Mouse (Mus musculus): ENCODE results near the gene Klhl2.

The Klhl2 gene

DNA sequence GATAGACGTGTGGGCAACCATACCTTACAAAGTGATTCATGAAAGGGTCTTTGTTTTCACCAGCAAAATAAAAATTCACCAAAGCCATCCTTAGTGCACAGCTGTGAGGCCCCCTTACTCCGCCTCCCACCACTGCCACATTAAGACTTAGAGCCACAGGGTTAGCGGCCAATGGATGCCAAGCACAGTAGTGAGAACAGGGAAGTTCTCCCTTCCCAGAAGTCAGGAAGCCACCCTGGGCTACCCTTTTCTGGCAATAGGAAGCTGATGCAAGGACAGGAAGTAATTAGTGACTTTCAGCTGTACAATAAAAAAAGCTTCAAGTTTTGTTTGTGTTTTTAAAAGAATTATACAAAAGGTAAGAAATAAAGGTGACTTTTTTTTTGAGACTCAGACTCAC lies 18.2 kb downstream of the Klhl2 start:
- no peak for DNase-seq (ENCODE audit: low spot score in 2 of 2)

DNA sequence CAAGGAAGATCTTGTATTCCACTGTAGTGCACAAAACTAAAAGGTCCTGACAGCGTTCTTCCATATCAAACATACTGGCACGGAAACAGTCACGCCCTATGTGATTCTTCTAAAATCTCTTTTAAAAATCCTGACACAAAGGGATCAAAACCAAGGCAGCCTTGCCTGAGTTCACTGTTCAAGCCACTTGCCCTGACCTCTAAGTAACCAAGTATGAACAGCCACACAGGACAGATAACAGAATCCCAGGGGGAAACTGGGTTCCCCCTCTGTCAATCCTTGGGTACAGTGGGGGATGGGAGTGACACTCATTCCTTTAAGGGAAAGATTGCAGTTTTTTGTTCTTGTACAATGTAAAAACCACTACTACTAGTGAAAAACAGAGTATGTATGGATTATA lies 19.9 kb downstream of the Klhl2 start:
- no peak for DNase-seq (ENCODE audit: low spot score in 2 of 2)

DNA sequence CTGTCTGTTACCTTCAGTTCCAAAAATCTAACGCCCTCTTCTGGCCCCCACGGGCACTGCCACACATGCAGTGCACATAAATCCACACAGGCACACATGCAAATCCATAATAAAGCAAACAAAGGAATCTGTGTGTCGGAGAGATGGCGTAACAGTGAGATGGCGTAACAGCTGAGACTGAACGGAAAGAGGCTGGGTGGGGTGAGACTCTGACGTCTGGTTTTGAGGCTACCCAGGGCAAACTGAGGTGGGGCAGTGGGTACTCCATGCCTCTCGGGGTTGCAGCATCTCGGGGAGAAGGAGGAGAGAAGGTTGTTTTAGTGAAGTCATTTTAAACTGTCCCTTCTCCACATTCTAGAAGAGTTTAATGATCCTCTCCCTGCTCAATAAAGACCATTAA lies 20.4 kb downstream of the Klhl2 start:
- no peak for DNase-seq (ENCODE audit: low spot score in 2 of 2)

DNA sequence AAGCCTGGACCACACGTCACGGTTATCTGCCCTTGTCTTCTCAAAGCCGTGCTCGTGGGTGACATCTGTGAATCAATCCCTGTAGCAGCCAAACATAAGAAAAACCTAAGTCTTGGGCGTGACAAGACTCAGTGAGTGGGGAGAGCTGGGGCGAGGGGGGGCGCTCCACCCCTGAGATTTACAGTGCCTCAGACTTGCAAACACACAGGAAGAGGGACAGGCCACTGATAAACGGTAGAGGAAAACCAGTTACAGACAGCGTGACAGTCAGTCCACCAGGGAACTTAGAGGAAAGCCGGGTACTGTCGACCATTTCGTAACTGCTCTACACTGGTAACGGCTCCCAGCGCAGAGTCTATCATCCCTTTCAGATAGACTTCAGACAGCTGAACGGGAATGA lies 21.4 kb downstream of the Klhl2 start:
- no peak for DNase-seq (ENCODE audit: low spot score in 2 of 2)

DNA sequence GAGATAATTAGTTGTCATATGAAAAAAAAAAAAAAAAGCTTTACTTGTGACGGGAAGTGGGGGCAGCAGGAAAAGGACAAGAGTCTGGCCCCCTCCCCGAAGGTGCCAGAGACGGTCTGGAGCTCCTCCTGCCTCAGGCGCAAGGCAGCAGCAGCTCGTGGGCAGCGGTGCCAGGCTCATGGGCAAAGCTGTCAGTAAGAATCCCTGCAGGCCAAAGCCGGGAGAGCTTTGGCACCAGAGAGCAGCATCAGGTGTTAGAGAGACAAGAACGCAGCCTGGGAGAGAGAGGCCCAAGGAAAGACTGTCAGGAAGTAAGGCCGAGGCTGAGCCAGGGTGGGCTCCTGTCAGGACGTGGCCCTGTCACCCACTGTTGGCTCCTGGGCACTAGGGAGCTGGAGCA lies 22.5 kb downstream of the Klhl2 start:
- DNase-seq (ENCODE audit: low spot score in 2 of 2), result no peak

DNA sequence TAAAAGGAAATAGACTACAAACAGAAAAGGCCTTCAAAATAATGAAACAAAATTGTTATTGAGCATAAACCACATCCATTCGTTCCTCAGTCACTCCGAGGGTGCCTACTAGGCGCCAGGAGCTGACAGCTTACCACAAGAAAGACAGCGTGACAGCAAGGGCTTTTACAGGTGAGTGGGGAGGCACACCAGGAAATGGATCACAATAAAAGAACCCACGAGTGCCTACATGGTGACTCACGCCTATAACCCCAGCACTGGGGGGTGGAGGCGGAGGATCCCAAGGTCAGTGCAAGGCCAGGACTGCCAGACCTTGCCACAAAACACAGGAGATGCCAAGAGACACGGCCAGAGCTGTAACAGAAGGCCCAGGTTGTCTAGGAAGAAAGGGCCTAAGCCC lies 23.4 kb downstream of the Klhl2 start:
- DNase-seq (ENCODE audit: low spot score in 2 of 2), result no peak

DNA sequence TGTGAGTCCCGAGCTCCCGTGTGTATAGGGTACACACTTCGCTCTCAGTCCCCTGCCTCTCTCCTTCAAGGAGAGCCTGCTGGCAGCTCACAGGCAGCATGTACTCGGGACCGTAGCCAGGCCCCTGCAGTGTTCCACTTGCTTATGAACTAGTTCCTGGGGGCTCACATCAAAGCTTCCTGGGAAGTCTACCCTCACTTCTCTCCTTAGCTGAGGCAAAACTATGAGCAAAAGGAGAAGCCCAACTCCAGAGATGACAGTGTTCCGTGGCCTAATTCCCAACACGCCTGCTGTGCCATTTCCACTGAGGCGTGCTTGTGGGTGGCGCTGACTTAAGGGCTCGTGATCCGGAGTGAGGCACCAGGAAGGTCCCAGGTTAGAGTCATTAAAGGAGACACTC lies 25.9 kb downstream of the Klhl2 start:
- DNase-seq (ENCODE audit: low spot score in 2 of 2), result no peak

DNA sequence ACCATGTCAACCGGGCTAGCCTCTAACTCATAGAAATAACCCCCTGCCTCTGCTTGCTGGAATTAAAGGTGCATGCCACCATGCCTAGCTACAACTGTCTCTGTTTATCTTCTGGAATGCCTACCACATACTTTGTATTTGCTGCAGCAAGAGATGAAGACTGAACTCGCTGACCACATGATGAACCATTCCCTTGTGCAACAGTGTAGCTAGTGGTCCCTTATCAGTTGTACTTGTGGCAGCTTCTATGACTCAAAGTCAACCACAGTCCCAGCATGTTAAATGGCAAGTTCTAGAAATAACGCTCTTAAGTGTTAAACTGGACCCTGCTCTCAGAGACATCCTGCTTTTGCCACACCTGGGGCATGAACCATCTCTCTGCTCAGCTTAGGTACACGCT lies 28.9 kb downstream of the Klhl2 start:
- no peak for DNase-seq (ENCODE audit: low spot score in 2 of 2)

DNA sequence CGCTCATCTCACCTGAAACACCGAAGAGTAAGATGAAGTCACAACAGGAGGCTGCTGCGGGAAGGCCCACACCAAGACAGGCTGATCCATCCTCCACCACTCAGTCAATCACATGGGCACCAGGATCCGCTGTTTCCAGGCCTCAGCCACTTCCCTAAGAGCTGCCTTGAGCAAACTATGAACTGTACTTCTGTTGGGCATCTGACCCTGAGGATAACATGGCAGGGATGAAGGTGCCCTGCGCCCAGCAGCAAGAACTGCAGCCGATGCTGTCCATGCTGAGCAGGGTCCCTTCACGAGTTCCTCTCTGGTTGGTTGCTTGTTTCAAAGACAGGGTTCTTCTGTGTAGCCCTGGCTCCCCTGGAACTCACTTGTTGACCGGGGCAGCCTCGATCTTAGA lies 38.0 kb downstream of the Klhl2 start:
- DNase-seq (ENCODE audit: low spot score in 2 of 2), result no peak

DNA sequence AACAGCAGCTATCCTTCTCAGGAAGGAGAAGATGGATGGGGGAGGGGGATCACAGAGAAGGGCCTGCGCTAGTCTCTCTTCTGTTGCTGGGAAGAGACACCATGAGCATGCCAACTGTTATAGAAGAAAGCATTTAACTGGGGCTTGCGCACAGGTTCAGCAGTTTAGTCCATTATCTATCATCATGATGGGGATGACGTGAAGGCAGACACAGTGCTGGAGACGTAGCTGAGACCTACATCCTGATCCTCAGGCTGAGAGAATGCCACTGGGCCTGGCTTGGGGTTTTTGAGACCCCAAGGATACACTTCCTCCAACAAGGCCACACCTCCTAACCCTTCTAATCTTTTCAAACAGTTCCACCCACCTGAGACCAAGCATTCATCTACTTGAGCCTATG lies 38.7 kb downstream of the Klhl2 start:
- DNase-seq (ENCODE audit: low spot score in 2 of 2), result no peak

DNA sequence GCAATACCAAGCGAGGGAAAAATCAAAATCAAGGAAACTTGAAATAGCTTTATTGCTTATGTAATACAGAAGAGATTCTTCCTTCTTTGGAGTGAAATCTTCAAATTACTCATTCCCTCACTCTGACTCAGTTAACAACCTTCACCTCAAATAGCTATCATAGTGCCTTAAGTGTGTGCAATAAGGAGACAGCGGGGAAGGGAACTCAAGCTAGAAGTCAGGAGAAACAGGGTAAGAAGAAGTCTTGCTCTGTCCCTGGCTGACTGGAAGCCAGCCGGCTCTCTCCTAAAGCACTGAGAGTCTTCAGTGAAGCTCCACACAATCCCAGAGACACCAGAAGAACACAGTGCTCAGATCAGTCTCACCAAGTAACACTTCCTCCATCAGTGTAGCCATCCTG lies 43.3 kb downstream of the Klhl2 start:
- no peak for DNase-seq (ENCODE audit: low spot score in 2 of 2)

DNA sequence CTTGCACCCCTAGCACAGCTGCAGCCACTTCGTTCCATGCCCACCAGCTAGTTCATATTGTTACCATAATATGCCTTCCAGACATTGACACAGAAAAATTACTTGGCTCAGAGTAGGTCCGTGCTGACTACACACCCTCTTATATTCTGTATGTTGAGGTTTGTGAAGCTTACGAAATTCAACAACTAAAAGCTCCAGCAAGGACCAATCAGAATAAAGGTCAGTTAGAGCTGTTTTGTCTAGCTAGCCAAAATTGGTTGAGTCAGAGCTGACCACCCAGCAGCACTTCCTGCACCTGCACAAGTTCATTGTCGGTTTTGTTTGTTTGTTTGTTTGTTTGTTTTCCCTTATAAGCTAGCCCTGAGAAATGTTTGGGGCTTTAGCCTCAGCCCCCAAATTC lies 44.8 kb downstream of the Klhl2 start:
- no peak for DNase-seq (ENCODE audit: low spot score in 2 of 2)

DNA sequence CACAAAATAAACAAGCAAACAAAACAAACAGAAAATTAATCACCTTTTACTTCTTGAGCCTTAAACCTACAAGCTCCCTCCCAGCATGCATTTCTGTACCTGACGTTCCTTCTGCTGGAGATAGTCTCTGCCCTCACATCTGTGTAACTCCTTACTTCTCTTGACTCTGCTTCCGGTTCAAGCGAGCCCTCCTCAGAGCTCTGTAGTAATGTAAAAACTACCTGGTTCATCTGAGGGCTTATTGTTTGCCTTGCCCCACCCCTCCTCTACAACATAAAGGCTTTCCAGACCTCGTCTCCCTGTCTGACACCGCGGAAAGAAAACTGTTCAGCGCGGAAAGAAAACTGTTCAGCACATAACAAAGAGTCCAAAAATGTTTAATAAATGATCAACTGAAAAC lies 50.5 kb downstream of the Klhl2 start:
- DNase-seq (ENCODE audit: low spot score in 2 of 2), result no peak

DNA sequence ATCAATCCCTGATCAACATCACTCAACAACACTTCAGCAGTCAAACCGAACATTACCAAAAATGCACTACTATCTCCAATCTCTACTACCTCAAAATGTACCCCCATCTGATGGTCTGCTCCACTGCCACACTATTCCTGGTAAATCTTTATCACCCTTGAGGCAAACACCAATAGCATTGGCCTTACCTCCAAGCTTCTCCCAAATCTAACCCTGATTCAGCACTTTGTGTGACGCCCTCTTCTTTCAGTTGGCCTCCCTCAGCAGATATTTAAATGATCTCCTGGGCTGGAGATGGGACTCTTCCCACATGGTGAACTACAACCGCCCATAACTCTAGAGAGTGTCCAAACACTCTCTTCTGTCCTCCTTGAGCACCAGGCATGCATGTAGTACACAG lies 51.3 kb downstream of the Klhl2 start:
- DNase-seq (ENCODE audit: low spot score in 2 of 2), result no peak

DNA sequence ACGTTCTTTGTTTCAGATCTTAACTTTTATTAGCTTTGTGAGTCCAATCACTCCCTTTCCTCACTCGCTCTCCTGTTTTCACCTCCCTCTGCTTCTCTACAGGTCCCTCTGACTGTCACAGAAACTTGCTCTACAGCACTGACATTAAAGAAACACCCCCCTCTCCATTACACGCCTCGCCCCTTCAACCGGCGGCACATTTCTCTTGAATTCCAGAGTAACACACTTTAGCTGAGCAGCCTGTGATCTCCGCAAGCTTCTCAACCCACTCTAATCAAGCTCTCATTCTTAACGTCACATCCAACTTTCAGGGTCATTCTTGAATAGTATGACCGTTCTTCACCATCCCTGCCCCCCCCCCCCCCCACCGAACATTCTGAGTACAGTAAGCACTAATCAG lies 52.1 kb downstream of the Klhl2 start:
- no peak for DNase-seq (ENCODE audit: low spot score in 2 of 2)

DNA sequence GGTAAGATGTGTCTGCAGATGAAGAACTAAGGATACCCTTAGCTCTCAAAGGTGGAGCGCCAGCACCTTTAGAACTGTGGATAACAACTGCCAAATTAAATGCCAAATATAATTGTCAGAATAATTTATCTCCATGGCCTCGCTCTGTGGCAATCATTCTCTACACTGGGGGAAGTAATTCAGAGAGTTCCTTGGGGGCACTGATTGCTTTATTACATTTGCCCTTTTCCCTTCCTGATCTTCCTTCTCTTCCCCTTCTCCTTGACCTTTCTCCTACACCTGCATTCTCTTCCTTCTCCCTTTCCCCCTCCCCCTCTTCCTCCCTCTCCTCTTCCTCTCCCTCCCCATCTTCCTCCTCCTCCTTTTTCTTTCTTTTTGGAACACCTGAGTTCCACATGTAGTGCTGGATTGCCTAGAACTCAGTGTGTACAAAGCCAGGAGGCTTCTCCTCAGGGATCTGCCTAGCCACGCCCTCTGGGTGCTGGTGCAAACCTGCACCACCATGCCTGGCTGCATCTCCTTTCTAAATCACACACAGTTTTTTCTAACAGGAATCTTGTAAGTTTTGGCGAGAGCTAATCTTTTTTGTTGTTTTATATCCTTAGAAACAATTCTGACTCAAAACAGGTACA lies 58.5 kb downstream of the Klhl2 start:
- DNase-seq (ENCODE audit: low spot score in 2 of 2), result no peak

DNA sequence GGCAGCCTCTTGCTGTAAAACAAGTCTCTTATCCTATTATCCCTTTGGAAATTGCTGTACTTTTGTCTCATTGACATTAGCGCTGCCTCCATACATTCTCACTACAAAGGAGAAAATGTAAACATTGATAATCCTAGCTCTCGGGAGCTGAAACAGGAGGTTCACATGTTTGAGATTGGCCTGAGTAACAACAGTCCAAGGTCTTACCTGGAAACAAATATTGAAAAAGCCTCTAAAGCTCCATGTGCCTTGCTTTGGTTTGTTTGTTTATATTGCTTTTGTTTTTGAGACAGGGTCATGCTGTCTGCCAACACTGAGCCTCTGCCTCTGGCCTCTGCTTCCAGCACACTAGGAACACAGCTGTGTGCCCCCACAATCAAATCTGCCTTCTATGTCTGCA lies 59.4 kb downstream of the Klhl2 start:
- no peak for DNase-seq (ENCODE audit: low spot score in 2 of 2)

DNA sequence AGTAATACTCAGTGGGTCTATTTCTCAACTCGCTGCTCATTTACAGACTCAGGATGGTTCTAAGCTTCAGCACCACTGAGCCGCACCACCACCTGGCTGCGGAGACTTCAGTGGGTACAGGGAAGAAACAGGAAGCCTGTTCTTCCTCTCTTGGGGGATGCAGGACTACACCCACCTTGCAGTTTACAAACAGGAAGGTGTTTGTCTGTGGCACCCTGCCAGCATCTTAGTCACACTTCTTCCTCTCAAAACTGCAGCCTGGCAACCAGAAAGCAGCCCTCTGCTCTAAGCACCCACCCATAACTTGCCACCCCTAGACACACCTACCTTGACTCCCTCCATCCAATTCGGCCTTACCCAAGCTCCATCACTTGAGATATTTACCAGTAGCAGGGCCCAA lies 61.1 kb downstream of the Klhl2 start:
- DNase-seq (ENCODE audit: low spot score in 2 of 2), result peak; percentile 12 to 70

DNA sequence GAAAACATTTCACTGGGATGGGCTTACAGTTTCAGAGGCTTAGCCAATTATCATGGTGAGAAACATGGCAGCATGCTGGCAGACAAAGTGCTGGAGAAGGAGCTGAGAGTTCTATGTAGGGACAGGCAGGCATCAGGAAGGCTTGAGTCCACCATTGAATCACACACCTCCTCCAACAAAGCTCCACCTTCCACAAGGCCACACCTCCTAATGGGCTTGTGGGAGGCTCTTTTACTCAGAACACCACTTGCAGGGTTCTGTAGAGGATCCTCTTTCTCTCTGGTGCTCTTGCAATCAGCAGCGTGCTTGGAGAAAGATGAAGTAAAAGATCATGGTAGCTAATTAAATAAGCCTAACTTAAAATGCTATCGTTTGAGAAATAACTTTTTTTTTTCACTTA lies 63.0 kb downstream of the Klhl2 start:
- no peak for DNase-seq (ENCODE audit: low spot score in 2 of 2)

DNA sequence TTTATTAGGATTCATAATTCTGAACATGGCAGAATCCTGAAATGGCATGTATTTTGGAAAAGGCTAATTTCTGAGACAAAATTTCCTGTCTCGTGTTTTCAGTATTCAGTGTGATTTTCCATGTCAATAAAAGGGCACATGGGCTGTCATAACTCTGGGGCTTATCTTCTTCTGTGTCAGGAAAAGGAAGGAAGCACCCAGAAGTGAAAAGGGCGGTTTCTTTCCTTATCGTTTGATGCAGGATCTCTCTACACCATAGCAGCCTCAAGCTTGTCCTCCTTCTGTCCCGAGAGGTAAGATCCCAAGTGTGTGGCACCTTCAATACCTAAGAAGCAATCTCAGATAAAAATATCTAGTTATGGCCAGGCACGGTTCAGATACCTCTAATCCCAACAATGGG lies 65.6 kb downstream of the Klhl2 start:
- DNase-seq (ENCODE audit: low spot score in 2 of 2), result no peak

DNA sequence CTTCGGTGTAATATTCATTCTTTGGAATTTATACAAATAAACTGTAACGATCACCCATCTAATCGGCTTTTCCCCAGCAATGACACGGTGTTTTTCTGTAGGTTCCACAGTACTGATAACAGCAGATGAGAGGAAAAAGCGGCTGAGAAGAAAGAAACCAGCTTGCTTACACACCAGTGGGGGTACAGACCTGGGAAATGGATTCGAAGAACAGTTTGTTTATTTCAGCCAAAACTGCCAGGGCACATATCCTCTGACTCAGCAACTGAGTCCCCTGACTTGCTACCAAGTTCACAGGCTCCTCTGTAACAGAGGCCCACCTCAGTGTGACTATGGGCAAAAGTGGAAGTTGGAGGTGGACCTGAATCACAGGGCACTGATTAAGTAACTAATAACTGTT lies 67.9 kb downstream of the Klhl2 start:
- no peak for DNase-seq (ENCODE audit: low spot score in 2 of 2)

DNA sequence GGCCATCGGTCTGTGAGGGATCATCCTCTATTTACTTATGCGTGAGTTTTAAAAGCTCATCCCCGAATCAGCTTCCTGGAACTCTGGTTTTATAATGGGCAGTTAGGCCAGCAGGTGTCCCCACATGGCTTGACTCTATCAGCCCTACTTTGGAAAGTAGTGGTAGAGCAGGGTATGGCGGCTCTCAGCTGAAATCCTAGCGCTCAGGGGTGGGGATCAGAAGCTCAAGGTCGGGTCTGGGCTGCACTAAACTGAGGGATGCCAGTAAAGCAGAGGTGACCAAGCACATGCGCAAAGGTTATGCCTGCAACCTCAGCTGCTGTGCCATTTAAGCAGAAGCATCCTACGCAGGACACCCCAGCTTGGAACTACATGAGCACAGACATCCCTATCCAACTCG lies 71.9 kb downstream of the Klhl2 start:
- no peak for DNase-seq (ENCODE audit: low spot score in 2 of 2)

DNA sequence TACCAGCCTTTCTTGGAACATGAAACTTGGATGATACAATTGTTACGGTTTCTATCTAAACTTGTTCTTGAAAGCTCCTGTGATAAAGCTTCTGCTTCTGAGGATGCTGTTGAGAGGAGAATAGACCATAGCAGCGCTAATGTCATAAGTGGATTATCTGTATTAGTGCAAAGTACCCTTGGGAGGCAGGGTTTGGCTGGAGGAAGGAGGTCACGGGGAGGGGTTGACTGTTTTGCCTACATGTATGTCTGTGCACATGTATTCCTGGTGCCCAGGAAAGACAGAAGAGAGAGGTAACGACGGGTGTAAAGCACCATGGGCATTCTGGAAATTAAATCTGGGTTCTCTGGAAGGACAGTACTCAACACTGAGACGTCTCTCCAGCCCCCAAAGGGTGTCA lies 75.7 kb downstream of the Klhl2 start:
- no peak for DNase-seq (ENCODE audit: low spot score in 2 of 2)

DNA sequence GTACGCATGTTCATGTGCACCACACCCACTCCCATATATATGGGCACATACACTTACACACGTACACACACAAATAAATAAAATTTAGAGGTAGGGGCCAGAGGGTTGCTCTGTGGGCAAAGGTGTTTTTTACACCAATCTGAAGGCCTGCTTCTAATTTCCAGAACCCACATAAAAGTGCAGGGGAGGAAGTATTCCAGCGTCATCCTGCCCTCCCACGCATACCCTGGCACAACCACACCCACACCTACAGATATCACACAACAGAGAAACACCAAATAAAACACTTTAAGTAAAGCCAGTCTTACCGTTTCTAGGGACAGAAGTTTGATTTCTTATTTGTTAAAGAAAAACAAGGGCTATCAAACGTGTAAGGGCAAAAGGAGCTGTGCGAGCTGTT lies 79.0 kb downstream of the Klhl2 start:
- no peak for DNase-seq (ENCODE audit: low spot score in 2 of 2)

DNA sequence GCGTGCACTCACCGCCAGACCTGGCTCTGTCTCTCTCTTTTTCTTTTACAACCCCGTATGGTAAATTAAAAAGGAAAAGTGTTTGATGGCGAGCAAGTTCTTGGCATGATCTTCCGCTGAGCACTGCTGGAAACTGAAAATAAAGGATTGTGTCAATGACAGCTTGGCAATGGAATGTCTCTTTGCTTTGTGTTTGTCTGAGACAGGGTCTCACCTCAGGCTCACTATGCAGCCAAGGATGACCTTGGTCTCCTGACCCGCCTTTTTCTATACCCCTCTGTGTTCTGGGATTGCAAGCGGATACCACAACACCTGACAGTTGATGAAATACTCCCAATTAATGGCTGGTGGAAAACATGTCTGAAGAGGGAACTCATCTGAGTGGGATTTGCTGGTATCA lies 80.2 kb downstream of the Klhl2 start:
- no peak for DNase-seq (ENCODE audit: low spot score in 2 of 2)

Measured in spleen, postnatal 10 days (tissue).